Mouse (Mus musculus) liver, adult 2 months (tissue): Measurements from ENCODE around the gene Nrarp. TPM values are rescaled to one million over a fixed set of nuclear protein-coding genes. Genes with fewer than 3 reads are reported as not detected.
A peak's percentile ranks its signal among the peaks of the same experiment; 100 is the strongest.

ENCODE experiments used
- DNase-seq: peaks from one replicate; pipeline ENCODE4 v3.0.0-alpha.2; 2011; ENCODE audit warnings: low read depth, low spot score; ENCODE audit errors: extremely low read depth
- H3K27ac ChIP-seq: fragments of 200-500 bp; replicated peaks from 2 replicates; pipeline ENCODE4 v1.5.1; 2012; ENCODE audit warnings: low read depth, mild to moderate bottlenecking, control low read depth, inconsistent platforms, low read length; ENCODE audit not compliant: insufficient read depth
- H3K27me3 ChIP-seq: fragments of 200-500 bp; 2 replicates; pipeline ENCODE4 v1.6.1; 2012; ENCODE audit warnings: mild to moderate bottlenecking, moderate library complexity, low read length, inconsistent platforms; ENCODE audit not compliant: control insufficient read depth, insufficient read depth
- H3K36me3 ChIP-seq: fragments of 200-500 bp; 2 replicates; pipeline ENCODE4 v1.6.1; 2012; ENCODE audit warnings: low read length, inconsistent platforms; ENCODE audit not compliant: control insufficient read depth, insufficient read depth
- H3K4me1 ChIP-seq: fragments of 200-500 bp; 2 replicates; pipeline ENCODE4 v1.6.1; 2011; ENCODE audit warnings: low read length; ENCODE audit not compliant: control insufficient read depth, insufficient read depth
- H3K4me3 ChIP-seq: fragments of 200-500 bp; 2 replicates; pipeline ENCODE4 v1.5.1; 2011; ENCODE audit warnings: low read depth, mild to moderate bottlenecking, control low read depth, low read length, moderate library complexity; ENCODE audit not compliant: insufficient read depth
- H3K79me2 ChIP-seq: fragments of 200-500 bp; 2 replicates; pipeline ENCODE4 v1.6.1; 2012; ENCODE audit warnings: inconsistent platforms, mild to moderate bottlenecking, low read length, moderate library complexity; ENCODE audit not compliant: control insufficient read depth, insufficient read depth
- H3K9ac ChIP-seq: fragments of 200-500 bp; 2 replicates; pipeline ENCODE4 v1.6.1; 2012; ENCODE audit warnings: low read depth, mild to moderate bottlenecking, control low read depth, inconsistent platforms, low read length
- CTCF ChIP-seq: fragments of 200-500 bp; IDR thresholded peaks from 2 replicates; pipeline ENCODE4 v1.5.1; 2011; ENCODE audit warnings: low read depth, low read length, control low read depth
- POLR2A ChIP-seq: fragments of 200-500 bp; IDR thresholded peaks from 2 replicates; pipeline ENCODE4 v1.6.1; 2011; ENCODE audit warnings: low read length, control low read depth; ENCODE audit not compliant: insufficient read depth; ENCODE audit errors: extremely low read depth
- WGBS: fragments of 180-500 bp; shearing (Covaris S2); methylation state at CpG from one replicate; pipeline ENCODE4 v1.1.7; 2018; 5-methylcytosine and 5-hydroxymethylcytosine counted together
- polyA plus RNA-seq: library from polyadenylated mRNA; depleted of rRNA; stranded (reverse); fragments of >200 nt; gene quantifications from 2 replicates; pipeline ENCODE4 v1.2.3, GENCODE M21; 2012; rRNA removed
- total RNA-seq: library from RNA; depleted of rRNA; stranded (reverse); fragments of >200 nt; gene quantifications from 2 replicates; pipeline ENCODE4 v1.2.3, GENCODE M21; 2014; rRNA removed

Nrarp gene
- 0.74 and 2.1 TPM in 2 replicates for total RNA-seq
- polyA plus RNA-seq: 1.5 and 1.6 TPM in 2 replicates

DNA sequence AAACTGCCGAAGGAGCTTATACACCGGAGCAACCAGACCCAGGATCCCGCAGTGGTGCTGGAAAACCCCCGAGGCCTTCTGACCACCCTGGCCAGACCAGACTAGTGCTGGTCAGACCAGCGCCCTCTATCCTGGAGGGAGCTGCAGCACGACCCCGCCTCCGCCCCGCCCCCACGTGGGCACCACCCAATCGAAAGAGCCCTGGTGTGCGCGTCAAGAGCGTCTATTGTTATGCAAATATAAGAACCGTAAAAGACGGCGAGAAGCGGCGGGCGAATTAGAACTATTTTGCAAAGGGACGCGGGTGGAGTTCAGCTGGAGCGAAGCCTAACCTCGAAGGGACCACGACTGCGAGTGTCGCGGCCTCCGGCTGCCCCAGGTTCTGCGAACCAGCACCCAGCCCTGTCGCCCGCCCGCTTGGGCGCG lies at the start of gene Nrarp:
Nrarp (plus strand) TSS at position 281 of the 426 bp plus-strand sequence.
- 2% methylated on average over 35 of the region's 35 CpGs for WGBS
- DNase-seq: peak; percentile 27

DNA sequence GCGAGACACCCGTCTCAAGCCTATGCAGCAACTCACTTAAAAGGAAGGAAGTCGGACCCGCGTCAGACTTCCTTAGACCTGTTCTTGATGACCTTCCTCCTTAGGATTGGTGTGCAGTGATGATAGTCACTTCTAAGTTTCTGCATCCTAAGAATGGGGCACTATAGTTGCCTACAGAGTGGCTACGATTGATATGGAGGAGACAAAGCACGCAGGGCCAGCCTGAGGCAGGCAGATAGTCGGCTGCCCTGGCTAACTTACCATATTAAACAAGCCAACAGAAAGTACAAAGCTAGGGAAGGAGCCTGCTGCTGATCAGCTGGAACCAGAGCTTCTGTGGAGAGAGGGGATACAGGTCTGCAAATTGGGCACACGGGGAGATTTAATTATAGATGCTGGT lies 49.0 kb upstream of the Nrarp start:
- 76% methylated on average over 9 of the region's 9 CpGs for WGBS
- no peak for DNase-seq
- Histone ChIP-seq H3K79me2 (no peaks in the 10 kb centered on the region), H3K4me3 (no peak overlapping the region), H3K9ac (no peak overlapping the region), H3K27me3 (no peaks in the 10 kb centered on the region), H3K27ac (no peak overlapping the region), H3K4me1 (peaks cover 5% of the 10 kb centered on the region), H3K36me3 (no peaks in the 10 kb centered on the region)
- TF ChIP-seq CTCF: no peak
- no peak for TF ChIP-seq POLR2A

More for the DNA sequence above, at the start of gene Nrarp:
- peak within 1 kb of the TSS; percentile 46 for H3K9ac ChIP-seq
- peak within 1 kb of the TSS; percentile 63 for H3K4me3 ChIP-seq
- no peaks in the 10 kb centered on the region for H3K36me3 ChIP-seq
- no peaks in the 10 kb centered on the region for H3K79me2 ChIP-seq
- TF ChIP-seq POLR2A: peak; percentile 52; the same call in 1 of the 2 replicates
- TF ChIP-seq CTCF: peak; percentile 41; the same call in 1 of the 2 replicates
- H3K27me3 ChIP-seq: peaks cover 5% of the 10 kb centered on the region
- peak within 1 kb of the TSS; percentile 26; the same call in 1 of the 2 replicates for H3K27ac ChIP-seq
- no peaks in the 10 kb centered on the region for H3K4me1 ChIP-seq

DNA sequence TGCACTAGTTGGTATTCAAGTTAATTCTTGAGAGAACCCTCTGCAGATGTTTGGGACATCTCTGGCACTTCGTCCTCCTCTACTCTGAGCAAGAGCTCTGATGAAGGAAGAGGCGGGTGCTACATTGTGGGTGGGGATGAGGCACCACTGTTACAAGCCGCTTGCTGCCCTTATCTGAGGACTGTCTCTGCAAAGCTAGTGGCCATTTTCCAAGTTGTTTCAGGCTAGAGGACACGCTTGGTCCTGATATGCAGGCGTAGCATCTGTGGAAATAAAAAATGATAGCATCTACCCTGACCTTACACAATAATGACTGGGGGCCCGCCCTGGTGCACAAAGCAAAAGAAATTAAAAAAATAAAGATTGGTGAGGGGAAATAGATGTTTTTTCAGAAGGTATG lies 42.7 kb upstream of the Nrarp start:
- Histone ChIP-seq H3K36me3 (no peaks in the 10 kb centered on the region), H3K4me1 (no peaks in the 10 kb centered on the region), H3K79me2 (no peaks in the 10 kb centered on the region), H3K9ac (no peak overlapping the region), H3K27ac (no peak overlapping the region), H3K4me3 (no peak overlapping the region), H3K27me3 (no peaks in the 10 kb centered on the region)
- DNase-seq: no peak
- WGBS: 71% methylated on average over 6 of the region's 6 CpGs
- TF ChIP-seq CTCF (no peak), POLR2A (no peak)

DNA sequence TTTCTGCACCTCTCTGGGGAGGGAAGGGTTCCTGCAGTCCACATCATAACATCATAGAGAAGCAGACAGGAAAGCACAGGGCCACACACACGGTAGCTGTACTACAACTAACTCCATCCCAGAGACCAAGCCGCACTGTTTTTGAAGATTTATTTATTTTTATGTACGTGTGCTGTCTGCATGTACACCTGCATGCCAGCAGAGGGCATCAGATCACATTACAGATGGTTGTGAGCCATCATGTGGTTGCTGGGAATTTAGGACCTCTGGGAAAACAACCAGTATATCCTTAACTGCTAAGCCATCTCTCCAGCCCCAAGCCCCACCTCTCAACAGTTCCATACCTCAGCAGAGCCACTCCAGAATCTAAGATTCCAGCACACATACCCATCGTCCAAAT lies 39.4 kb upstream of the Nrarp start:
- no peak overlapping the region for H3K9ac ChIP-seq
- H3K4me1 ChIP-seq: no peaks in the 10 kb centered on the region
- no peaks in the 10 kb centered on the region for H3K36me3 ChIP-seq
- no peak overlapping the region for H3K27ac ChIP-seq
- TF ChIP-seq CTCF: no peak; the same call in 1 of the 2 replicates
- no peak for TF ChIP-seq POLR2A
- no peaks in the 10 kb centered on the region for H3K27me3 ChIP-seq
- H3K4me3 ChIP-seq: no peak overlapping the region
- 81% methylated on average over 4 of the region's 4 CpGs for WGBS
- H3K79me2 ChIP-seq: no peaks in the 10 kb centered on the region
- DNase-seq: no peak

DNA sequence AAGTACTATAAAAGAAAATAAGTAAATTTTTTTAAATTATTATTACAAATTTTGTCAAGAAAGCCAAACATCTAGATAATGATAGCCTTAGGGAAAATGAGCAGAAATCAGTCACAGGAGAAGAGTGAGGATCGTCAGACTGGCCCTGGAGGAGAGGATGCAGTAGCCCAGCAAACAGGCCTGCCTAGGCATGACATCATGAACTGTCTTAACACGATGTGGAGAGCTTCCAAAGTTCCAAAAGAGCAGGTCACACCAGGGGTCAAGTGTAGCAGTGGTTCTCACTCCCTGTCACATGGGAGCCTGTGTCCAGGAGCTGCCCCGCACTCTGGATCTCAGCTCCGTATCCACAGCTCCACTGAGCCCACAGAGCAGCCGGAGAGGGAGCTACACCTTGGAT lies 38.6 kb upstream of the Nrarp start:
- 80% methylated on average over 5 of the region's 5 CpGs for WGBS
- no peak for DNase-seq
- TF ChIP-seq POLR2A: no peak
- TF ChIP-seq CTCF: no peak

DNA sequence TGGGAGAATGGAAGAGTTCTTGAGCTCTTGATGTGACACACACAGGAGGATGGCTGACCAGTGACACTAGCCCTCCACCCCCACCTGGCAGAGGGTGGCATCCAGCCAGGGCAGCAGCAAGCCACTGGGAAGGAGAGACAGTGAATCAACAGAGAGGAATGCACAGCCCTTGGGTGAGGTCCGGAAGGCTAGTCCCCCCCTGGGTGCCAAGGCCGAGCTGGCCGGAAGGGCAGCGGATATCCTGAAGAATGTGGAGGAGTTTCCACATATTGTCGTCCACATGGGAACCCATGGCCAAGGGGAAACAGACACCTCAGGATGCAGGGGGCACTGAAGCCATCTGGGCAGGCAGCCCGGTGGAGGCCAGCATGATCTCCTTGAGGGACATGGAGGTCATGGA lies 35.2 kb upstream of the Nrarp start:
- Histone ChIP-seq H3K79me2 (no peaks in the 10 kb centered on the region), H3K27me3 (no peaks in the 10 kb centered on the region), H3K27ac (peak overlapping the region; percentile 19; the same call in 1 of the 2 replicates), H3K36me3 (no peaks in the 10 kb centered on the region), H3K4me1 (peaks cover 6% of the 10 kb centered on the region; the same call in 1 of the 2 replicates), H3K9ac (no peak overlapping the region), H3K4me3 (no peak overlapping the region)
- TF ChIP-seq POLR2A (no peak), CTCF (no peak)
- no peak for DNase-seq
- WGBS: 71% methylated on average over 6 of the region's 6 CpGs

More for the DNA sequence above, 38.6 kb upstream of the Nrarp start:
- H3K27me3 ChIP-seq: no peaks in the 10 kb centered on the region
- no peaks in the 10 kb centered on the region for H3K79me2 ChIP-seq
- no peak overlapping the region for H3K9ac ChIP-seq
- H3K4me1 ChIP-seq: no peaks in the 10 kb centered on the region
- H3K4me3 ChIP-seq: no peak overlapping the region
- no peaks in the 10 kb centered on the region for H3K36me3 ChIP-seq
- H3K27ac ChIP-seq: no peak overlapping the region
